Mouse (Mus musculus) testis, adult 2 months (tissue): ENCODE data around the gene Ube3b. TPM values are rescaled to one million over a fixed set of nuclear protein-coding genes. Genes with fewer than 3 reads are reported as not detected.
A peak's percentile ranks its signal among the peaks of the same experiment; 100 is the strongest.

Experiments
- H3K27ac ChIP-seq: fragments of 200-500 bp; 2 replicates; pipeline ENCODE4 v1.5.1; 2012; ENCODE audit warnings: low read depth, low read length; ENCODE audit not compliant: control insufficient read depth, insufficient read depth
- H3K27me3 ChIP-seq: fragments of 200-500 bp; 2 replicates; pipeline ENCODE4 v1.6.1; 2012; ENCODE audit warnings: mild to moderate bottlenecking, low read length, moderate library complexity; ENCODE audit not compliant: control insufficient read depth, insufficient read depth
- H3K36me3 ChIP-seq: fragments of 200-500 bp; 2 replicates; pipeline ENCODE4 v1.6.1; 2012; ENCODE audit warnings: mild to moderate bottlenecking, low read length; ENCODE audit not compliant: control insufficient read depth, insufficient read depth
- H3K4me1 ChIP-seq: fragments of 200-500 bp; 2 replicates; pipeline ENCODE4 v1.6.1; 2012; ENCODE audit warnings: low read length; ENCODE audit not compliant: control insufficient read depth, insufficient read depth
- H3K4me3 ChIP-seq: fragments of 200-500 bp; 2 replicates; pipeline ENCODE4 v1.5.1; 2012; ENCODE audit warnings: low read depth, mild to moderate bottlenecking, low read length, moderate library complexity, mixed read lengths; ENCODE audit not compliant: control insufficient read depth
- CTCF ChIP-seq: fragments of 200-500 bp; IDR thresholded peaks from 2 replicates; pipeline ENCODE4 v1.5.1; 2012; ENCODE audit warnings: low read depth, mild to moderate bottlenecking, inconsistent platforms, low read length, moderate library complexity; ENCODE audit not compliant: control insufficient read depth, insufficient read depth, insufficient replicate concordance
- POLR2A ChIP-seq: fragments of 200-500 bp; IDR thresholded peaks from 2 replicates; pipeline ENCODE4 v1.6.1; 2012; ENCODE audit warnings: low read depth, mild to moderate bottlenecking, inconsistent platforms, low read length, moderate library complexity; ENCODE audit not compliant: control insufficient read depth
- polyA plus RNA-seq: library from polyadenylated mRNA; depleted of rRNA; stranded (reverse); fragments of >200 nt; gene quantifications from 2 replicates; pipeline ENCODE4 v1.2.3, GENCODE M21; 2012

Ube3b gene
- polyA plus RNA-seq, 1 experiment, result 128 TPM

DNA sequence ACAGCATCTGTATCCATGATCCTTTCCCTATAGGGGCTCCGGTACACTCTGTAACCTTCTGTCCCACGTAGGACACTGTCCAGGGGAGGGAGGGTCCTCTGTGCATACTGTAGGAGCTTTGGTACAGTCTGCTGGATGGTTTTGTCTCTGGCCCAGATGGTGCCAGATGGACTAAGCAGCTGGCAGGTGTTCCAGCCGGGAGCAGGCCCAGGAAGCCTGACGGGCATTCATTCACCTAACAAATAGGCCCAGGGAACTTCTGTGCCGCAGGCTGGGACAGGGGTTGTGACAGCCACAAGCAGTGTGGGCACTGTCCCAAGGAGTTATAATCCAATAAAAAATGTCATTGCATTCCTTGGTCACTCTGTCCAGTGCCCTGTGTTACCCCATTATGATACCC, 43.6 kb downstream of the Ube3b start:
- TF ChIP-seq CTCF (no peak), POLR2A (no peak)
- no peak overlapping the region for H3K27ac ChIP-seq
- H3K4me1 ChIP-seq, result no peaks in the 10 kb centered on the region
- H3K4me3 ChIP-seq, result no peak overlapping the region
- no peaks in the 10 kb centered on the region for H3K36me3 ChIP-seq
- H3K27me3 ChIP-seq, result no peaks in the 10 kb centered on the region

DNA sequence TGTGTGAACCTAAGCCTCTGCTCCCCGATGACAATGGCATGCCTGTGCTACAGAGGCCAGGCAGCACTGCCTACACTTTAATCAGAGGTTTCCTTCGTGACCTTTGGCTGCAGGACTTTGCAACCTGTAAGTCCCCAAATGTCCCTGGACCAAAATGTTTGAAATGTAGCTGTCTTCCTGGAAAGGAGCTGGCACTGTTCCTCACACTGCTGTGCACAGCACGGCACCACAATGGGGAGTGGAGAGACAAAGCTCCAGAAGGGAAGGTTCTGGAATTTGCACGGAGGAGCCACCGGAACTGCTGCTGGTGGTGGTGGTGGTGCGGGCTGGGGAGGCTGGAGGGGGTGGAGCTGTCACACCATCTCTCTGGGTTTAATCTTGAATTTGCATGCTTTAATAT, 46.3 kb downstream of the Ube3b start:
- Histone ChIP-seq H3K27ac (no peak overlapping the region), H3K4me1 (no peaks in the 10 kb centered on the region), H3K27me3 (no peaks in the 10 kb centered on the region), H3K4me3 (no peak overlapping the region), H3K36me3 (no peaks in the 10 kb centered on the region)
- no peak for TF ChIP-seq CTCF
- no peak for TF ChIP-seq POLR2A

DNA sequence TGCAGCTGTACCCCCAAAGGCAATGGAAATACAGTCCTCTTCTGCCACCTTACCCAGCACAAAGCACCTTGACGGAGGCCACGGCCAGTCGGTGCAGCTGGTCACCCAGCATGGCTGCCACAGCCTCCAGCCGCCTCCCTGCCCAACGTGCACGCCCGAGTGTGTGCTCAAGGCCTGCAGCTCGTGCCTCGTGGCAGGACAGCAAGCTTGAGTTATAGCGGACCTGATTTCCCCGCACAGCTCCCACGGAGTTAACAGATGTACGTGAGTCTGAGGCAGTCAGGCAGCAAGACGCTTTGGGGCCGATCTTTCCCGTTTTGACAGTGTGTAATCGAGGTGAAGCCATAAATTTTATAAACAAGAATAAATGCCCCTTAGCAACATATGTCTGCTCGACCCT, 48.2 kb downstream of the Ube3b start:
- Histone ChIP-seq H3K27me3 (no peaks in the 10 kb centered on the region), H3K4me1 (no peaks in the 10 kb centered on the region), H3K27ac (no peak overlapping the region), H3K4me3 (no peak overlapping the region), H3K36me3 (no peaks in the 10 kb centered on the region)
- TF ChIP-seq POLR2A, result no peak
- TF ChIP-seq CTCF, result no peak

DNA sequence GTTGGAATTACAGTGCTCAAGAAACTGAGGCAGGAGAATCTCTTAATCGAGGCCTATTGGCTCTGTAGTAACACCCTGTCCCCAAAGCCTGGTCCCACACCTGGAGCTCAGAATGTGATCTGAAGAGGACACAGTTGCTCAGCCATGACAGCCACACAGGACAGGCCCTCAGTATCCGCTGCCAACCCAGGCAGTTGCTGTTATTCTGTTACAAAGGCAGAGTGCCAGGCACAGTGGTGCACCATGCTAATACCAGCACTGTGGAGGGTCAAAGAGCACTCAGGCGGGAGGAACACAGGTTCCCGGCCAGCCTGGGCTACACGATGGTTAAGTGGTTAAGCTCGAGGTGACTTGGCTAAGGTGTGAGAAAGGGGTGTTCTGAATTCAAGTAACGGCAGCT, 49.4 kb downstream of the Ube3b start:
- no peak overlapping the region for H3K27ac ChIP-seq
- H3K4me3 ChIP-seq, result no peak overlapping the region
- no peak for TF ChIP-seq CTCF
- TF ChIP-seq POLR2A, result no peak
- H3K27me3 ChIP-seq, result no peaks in the 10 kb centered on the region
- H3K4me1 ChIP-seq, result no peaks in the 10 kb centered on the region
- no peaks in the 10 kb centered on the region for H3K36me3 ChIP-seq

DNA sequence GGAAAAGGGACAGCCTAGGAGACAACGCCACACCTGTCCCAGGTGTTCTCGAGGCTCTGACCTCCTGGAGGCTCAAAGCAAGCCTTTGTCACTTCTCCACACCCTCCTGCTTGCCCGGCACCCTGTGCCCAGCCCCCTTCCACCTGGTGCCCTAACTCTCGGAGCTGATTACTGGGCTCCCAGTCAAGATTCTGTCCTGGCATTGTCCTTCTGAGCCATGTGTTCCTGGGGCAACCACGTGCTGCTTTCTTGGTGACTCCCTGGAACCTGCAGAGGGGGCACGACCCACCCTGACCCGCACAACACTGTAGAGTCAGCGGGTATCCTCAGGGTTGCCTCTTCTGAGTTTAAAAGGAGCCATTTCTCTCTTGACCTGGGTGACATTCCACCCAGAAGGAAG, 54.0 kb downstream of the Ube3b start:
- Histone ChIP-seq H3K27me3 (no peaks in the 10 kb centered on the region), H3K27ac (no peak overlapping the region), H3K36me3 (no peaks in the 10 kb centered on the region), H3K4me1 (no peaks in the 10 kb centered on the region), H3K4me3 (no peak overlapping the region)
- TF ChIP-seq POLR2A (no peak), CTCF (no peak)

DNA sequence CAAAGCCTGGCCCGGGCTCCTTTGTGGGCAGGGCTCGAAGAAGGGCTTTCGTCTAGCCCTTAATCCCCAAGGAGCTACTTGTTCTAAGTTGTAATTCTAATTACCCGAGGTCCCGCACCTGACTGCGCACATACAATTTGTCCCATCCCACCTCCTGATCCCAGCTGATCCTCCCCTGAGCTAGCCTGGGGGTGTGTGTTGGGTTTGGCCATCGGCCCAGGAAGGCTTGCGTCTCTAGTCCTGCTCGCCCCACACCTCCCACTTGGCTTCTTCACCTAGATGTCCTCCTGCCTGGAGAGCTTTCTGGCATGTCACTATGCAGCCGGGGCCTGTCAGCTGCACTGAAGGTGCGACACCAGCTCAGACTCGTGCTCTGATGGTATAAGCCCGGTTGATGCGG, 55.2 kb downstream of the Ube3b start:
- TF ChIP-seq POLR2A (no peak), CTCF (no peak)
- H3K27ac ChIP-seq, result no peak overlapping the region
- no peaks in the 10 kb centered on the region for H3K4me1 ChIP-seq
- no peaks in the 10 kb centered on the region for H3K27me3 ChIP-seq
- H3K36me3 ChIP-seq, result no peaks in the 10 kb centered on the region
- H3K4me3 ChIP-seq, result no peak overlapping the region

DNA sequence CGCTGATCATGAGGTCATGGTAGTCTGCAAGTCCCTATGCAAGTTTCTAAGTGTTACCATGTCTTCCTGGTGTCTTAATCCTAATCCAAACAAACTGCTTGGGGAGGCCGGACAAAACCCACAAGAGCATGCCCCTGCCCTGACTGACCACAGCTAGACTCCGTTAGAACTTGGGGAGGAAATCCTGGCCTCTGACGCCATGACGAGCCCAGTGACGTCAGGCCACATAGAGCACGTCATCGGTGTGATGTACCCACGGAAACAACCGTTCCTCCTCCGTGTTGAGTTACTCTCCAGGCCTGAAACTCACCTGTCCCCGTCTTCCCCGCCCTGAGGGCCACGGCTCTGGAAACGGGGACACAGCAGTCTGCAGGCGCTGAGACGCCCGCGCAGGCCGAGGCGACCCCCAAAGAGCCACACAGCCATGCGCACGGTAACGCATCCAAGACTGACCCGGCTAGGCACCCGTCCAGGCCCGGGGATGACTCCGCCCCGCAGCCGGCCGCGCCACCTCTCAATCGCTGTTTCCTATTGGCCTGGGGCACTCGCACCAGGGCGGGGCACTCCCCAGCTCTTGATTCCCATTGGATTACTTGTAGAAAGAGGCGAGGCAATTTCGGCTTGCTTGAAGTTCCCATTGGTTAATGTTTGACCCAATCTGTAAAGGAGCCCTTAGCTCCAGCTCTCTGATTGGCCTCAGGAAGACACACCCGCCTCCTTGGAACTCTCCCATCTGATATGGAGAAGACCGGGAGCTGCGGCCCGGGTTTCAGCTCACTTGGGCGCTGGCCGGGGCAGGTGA, 63.4 kb downstream of the Ube3b start, which contains the start of the genes Mmab and Mvk:
Mmab (minus strand) TSS at position 495 of the 802 bp plus-strand sequence.
Mvk (plus strand) TSS at position 704 of the 802 bp plus-strand sequence.
- Histone ChIP-seq H3K4me1 (peaks cover 6% of the 10 kb centered on the region), H3K27ac (peak within 1 kb of the TSS; percentile 67), H3K36me3 (no peaks in the 10 kb centered on the region), H3K27me3 (no peaks in the 10 kb centered on the region), H3K4me3 (peak within 1 kb of the TSS; percentile 93)
- TF ChIP-seq CTCF, result no peak
- TF ChIP-seq POLR2A, result 0 out of 2 replicates have a peak, but pooled peaks have one; percentile 15
